Mouse (Mus musculus): ENCODE data around the gene Hexdc.

The Hexdc gene

DNA sequence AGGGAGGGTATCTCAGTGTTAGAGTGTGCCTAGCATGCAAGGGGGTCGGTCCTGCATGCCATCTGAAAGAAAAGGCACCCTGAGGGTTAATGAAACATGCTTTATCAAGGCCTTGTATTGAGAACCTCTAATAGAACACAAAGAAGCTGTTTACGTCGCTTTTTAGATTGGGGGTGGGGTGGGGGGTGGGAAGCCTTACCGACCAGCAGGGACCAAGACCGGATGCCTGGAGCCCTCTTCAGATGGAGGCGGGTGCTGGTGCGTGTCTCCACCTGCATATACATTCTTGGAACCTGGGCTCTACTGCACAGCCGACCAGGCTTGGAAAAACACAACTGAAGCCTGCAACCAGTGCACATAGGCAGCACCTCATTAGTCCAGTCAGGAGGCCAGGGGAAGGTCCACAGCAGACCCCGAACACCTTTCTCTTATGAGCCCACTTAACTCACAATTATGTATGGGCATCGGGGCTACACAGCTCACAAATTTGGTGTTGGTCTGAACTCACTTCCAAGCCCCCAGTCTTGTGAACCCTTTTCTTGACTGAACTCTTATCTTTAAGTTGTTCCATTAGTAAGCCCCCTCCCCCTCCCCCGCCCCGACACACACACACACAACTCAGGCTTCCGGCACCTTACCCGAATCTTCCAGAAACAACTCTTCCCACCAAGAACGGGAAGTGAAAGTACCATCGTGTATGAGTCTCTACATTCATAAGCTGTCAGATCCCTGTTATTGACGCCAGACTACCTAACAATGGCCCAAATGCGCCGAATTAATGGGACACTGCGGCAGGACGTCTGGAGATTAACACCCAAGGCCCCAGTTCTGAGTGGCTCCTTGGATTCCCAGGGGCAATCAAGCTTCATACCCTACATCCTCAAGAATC is 24.1 kb downstream of the Hexdc start:
- DNase-seq, result no peak

GRCm38 (mm10) chr11:121229018-121229439 is 24.8 kb downstream of the Hexdc start, which contains the start of gene Cybc1:
Gene Cybc1, minus strand, starts transcription at chr11:121229322.
- peak; percentile 80 for DNase-seq

- DNase-seq, result no peak
Measured at GRCm38 (mm10) chr11:121231191-121231590, 27.0 kb downstream of the Hexdc start.

- no peak for DNase-seq
Measured at GRCm38 (mm10) chr11:121231628-121232291, 27.5 kb downstream of the Hexdc start.

DNA sequence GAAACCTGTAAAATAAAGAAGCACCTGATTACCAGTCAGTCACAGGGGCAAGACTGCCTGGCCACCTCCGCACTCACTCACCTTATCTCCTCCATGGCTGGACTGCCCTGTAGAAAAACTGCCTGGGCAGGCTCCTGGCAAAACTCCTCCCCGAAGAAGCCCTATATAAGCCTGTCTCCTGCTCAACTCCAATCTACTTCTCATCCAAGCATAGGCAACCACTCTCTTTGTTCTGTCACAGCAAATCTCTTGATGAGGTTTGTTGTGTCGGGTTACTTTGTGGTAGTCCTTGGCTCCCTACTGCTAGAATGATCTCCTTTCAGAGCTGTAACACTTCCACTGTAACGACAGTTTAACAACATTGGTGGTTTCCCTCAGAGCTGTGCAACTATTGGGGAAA is 28.5 kb downstream of the Hexdc start:
- no peak for DNase-seq

- peak; percentile 59 for DNase-seq
Measured at GRCm38 (mm10) chr11:121235475-121236238, 31.4 kb downstream of the Hexdc start.

DNA sequence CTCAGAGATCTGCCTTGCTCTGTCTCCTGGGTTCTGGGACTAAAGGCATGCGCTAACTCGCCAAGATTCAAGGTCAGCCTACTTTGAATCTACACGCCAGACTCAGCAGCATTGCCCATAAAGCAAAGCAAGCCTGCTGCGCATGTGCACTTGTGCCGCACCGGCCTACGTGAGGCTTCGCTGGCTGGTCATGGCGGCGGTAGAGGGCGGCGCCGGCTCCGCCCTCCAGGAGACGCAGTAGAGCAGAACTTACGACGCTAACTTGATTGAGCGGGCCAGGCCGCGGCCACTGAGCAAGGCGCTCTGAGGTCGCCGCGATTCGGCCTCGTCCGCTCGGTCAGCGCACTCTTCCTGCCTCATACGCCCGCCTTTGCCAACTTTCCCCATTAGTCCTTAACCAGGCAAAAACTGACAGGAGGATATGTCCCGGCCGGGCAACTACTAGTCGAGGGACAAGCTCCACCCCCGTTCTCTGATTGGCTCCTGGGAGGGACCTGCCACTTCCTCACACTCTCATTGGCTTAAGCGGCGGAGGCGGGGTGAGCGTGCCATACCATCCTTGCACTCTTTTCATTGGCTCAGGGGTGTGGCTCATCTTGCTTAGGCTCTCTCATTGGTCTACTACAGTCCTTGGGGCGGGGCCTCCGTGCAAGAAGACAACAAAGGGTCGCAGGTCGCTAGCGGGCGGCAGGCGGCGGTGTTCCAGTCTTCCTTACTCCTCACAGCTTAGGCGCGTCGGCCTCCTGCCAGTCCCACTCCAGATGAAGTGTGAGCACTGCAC is 32.5 kb downstream of the Hexdc start, which contains the start of gene Narf:
Narf (plus strand) TSS at position 690 of the 781 bp plus-strand sequence.
- DNase-seq, result peak; percentile 100

DNA sequence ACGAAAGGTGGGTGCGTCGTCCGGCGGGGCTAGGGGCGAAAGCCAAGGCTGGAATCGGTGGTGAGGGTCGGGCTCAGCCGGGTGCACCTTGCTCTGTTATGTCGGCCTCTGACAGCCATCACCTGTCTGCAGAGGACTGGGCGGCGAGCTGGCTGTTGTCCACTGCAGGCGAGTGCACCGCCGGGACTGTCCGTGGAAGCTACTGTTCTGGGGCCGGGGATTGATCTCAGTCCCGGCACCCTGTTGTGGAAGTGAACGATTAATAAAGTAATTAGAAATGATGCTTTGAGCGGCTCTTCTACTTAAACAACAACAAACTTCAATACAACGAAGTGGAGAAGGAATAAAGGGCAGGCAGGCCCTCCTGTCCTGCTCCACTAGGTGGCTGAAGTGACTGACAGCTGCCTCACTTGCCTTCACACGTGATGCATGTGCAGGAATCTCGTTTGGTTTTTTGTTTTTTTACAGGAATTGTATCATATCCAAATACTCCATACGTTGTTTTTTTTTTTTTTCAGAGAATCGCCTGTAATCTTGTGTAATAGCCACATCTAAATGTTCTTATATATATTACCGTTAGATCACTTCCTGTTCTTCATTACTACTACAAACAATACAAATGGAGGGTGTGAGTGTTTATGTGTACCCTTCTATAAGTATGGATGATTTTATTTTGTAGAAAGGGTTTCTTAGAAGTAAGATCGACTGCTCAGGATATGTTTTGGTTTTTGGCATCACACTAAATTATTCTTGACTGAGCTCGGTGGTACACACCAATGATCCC is 33.3 kb downstream of the Hexdc start:
- DNase-seq, result no peak

DNA sequence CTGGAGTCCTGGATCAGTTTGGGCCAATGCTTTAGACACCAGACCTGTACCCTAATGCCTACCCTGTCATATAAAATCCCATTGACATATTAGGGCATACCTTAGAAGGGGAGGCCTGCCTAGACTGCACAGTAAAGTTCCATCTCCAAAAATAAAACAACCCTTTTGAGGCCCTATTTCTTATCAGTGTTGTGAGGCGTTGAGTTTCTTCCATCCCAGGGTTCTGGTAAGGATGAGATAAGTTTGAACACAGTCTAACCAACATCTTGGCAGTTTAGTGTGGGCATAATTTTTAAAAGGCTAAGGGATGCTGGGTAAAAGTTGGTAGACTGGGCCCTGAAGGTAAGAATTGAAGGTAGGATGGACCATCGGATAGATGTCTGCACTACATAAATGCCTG is 35.4 kb downstream of the Hexdc start:
- no peak for DNase-seq

- DNase-seq, result no peak
Measured at GRCm38 (mm10) chr11:121250196-121250595, 46.0 kb downstream of the Hexdc start.

DNA sequence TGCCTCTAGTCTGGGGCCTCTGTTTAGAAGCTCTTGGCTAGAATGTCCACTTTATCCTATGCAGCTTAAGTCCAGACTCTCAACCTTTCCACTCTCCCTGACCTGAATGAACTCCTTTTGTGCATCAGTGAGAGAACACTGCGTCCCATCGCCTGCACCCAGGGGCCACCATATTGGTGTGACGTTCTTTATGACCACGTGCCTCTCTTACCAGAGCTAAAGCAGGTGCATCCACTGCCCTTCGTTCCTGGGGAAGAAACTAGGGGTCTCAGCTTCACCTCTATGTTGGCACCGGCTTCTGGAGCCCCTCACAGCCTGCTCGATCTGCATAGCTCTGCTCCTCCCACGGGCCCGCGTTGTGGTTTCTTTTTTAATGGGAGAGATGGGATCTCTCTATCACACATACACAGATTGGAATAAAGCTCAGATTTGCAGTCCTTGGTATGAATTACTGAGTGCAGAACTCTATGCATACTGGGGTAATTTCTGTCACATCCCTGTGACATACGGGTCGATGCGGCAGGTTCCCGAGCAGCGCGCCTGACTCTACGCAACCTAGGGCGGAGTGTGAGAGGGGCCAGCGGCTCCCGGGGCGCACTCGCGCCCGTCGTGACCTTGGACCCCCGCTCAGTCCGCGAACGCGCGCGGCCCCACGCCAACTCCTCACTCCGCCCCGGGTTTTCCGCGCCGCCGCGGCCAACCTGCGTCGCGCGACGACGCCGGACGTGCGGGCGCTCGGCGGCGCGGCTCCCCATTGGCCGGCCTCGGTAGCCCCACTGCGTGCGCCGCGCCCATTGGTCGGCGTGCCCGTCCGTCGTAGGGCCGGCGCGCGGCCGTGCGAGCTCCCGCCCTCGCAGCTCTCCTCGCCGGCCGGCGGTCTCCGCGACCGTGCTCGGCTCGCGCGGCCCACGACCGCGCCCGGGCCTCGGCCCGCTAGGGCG is 55.2 kb downstream of the Hexdc start, which contains the start of gene Foxk2:
Foxk2 (plus strand) TSS at position 831 of the 941 bp plus-strand sequence.
- peak; percentile 93 for DNase-seq

DNA sequence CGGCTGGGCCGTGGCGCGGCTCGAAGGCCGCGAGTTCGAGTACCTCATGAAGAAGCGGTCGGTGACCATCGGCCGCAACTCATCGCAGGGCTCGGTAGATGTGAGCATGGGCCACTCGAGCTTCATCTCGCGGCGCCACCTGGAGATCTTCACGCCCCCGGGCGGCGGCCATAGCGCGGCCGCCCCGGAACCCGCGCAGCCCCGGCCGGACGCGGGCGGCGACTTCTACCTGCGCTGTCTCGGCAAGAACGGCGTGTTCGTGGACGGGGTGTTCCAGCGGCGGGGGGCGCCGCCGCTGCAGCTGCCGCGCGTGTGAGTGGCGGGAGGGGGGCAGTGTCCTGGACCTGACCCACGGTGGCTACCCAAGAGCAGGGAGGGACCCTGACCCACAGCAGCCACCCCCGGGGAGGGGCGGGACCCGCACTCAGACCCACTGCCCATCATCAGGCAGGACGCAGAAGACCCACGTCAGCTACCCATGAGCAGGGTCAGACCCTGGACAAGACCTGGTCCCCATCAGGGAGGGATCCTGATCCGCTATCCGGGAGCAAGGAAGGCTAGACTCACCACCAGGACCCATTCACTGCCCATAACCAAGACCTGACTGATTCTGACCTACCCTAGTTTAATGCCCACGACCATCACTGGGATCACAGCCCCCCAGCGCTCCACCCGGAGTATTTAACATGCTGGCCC is 56.1 kb downstream of the Hexdc start:
- DNase-seq, result peak; percentile 71

DNA sequence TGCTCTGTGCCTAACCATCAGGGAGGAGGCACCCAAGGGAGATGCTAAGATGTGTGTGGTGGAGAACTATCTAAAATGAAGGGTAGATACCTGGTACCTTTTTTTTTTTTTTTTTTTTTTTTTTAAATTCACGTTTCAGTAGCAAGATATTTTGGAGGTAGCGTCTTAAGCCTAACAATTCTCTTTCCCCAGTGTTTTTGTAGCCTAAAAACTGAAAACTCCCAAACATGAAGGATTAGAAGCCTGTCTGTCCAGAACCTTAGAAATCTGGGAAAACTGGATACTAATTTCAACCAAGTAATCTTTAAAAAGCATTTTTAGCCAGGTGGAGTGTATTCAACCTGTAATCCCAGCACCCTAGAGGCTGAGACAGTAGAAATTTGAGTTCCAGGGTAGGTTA is 56.8 kb downstream of the Hexdc start:
- DNase-seq, result no peak

Measured in cerebellum, adult 9-11 months (tissue).